Mouse (Mus musculus): ENCODE results near the gene Hbb-bt.
"Not testable (repeated sequence)": the region's sequence is repeated elsewhere in the genome, so short reads cannot be mapped to it uniquely, and the experiment has no call there.

Gene Hbb-bt

DNA sequence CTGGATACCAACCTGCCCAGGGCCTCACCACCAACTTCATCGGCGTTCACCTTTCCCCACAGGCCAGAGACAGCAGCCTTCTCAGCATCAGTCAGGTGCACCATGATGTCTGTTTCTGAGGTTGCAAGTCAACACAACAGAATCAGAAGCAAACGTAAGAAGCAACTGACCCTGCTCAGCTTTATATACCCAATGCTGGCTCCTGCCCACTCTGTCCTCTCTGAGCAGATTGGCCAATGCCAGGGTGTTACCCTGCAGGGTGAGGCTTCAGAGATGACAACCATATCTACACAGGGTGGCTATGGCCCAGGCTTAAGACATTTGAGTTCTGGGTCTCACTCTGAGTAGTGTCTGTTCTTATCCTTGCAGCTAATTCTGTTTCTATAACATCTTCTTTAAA is at the start of gene Hbb-bt:
TSS of gene Hbb-bt (minus strand) at position 231 of the 400 bp plus-strand sequence.
- DNase-seq (ENCODE audit: low spot score in 2 of 2), result no peak

DNA sequence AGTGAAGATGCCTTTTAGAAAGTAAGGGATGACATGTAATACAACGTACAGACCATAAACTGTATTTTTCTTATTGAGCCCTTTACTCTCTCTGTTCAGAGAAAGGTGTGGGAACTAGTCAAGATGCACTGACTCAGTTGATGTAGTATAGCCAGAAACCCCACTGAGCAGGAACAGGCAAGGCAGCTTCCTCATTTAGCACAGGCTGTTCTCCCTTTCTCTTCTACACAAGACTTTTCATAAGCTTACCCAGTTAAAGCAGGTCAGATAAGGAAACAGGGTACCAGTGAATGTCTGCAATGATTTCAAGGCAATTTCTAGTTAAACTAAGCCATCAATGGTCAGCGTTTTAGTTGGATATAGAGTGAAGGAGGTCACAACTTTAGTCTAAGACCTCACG is 47.7 kb upstream of the Hbb-bt start:
- no peak for DNase-seq (ENCODE audit: low spot score in 2 of 2)

DNA sequence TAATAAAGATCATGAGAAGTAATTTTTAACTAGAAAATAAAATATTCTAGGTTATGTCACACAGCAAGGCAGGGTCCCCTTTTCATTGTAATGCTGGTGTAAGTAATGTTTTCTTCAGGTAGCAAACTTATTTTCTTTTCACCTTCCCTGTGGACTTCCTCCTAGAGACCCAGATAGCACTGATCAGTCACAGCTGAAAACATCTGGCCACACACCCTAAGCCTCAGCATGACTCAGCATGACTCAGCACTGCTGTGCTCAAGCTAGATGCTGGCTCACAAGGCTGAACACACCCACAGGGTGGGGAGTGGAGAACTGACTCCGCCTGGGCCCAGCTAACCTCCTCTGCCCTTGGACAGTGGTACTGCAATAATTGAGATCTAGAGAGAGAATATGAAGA is 47.1 kb upstream of the Hbb-bt start:
- DNase-seq (ENCODE audit: low spot score in 2 of 2), result no peak

DNA sequence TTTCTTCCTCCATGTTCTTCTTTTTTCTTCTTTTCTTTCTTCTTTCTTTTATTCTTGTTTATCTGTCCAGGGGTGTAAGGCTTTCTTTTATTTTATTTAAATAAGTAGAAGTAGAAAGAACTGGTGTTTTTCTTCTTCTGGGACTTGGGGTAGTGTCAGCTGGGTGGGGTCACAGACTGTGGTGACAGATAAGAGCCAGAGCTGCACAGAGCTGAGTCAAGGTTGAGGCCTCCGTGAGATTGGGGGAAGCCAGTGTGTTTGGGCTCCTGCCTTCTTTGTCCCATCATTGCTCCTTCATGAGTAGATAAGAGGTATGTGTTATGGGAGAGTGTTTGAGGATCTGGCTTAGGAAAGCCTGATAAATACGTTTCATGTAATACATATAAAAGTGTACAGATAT is 45.3 kb upstream of the Hbb-bt start:
- no peak for DNase-seq (ENCODE audit: low spot score in 2 of 2)

DNA sequence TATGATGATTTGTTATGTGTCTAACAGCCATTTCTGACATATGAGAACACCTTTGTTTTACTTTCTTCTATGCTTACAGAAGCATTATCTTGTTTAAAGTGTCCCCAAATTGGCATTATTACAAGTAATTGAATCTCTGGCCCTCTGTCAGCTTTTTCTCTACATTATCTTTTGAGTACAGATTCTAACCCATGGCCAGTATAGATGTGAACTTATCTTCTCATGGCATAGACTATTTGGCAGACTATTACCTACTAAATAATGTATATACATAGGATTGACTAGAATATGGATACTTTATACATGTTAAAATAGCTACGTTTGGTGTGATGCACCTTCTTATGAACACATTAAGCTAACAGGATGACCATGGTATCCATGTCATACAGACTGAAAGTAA is 40.9 kb upstream of the Hbb-bt start:
- no peak for DNase-seq (ENCODE audit: low spot score in 2 of 2)

DNA sequence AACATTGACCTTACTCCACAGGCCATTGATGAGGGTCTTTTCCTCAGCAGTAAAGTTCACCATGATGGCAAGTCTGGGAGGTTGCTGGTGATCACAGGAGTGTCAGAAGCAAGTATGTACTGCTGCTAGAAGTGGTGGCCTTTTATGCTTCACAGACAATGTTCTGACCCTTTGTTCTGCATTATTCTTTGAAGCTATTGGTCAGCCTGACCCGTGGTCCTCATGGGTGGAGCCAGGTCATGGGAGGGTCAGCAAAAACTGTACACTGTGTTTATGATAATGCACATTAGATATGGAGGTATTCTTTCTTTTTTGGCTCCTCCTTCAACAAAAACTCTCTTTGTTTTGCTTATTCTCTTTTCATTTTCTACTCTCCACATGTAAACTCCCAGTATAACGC is 39.3 kb upstream of the Hbb-bt start, which contains the start of gene Hbb-y:
TSS of gene Hbb-y (minus strand) at position 127 of the 400 bp plus-strand sequence.
- DNase-seq (ENCODE audit: low spot score in 2 of 2), result no peak

DNA sequence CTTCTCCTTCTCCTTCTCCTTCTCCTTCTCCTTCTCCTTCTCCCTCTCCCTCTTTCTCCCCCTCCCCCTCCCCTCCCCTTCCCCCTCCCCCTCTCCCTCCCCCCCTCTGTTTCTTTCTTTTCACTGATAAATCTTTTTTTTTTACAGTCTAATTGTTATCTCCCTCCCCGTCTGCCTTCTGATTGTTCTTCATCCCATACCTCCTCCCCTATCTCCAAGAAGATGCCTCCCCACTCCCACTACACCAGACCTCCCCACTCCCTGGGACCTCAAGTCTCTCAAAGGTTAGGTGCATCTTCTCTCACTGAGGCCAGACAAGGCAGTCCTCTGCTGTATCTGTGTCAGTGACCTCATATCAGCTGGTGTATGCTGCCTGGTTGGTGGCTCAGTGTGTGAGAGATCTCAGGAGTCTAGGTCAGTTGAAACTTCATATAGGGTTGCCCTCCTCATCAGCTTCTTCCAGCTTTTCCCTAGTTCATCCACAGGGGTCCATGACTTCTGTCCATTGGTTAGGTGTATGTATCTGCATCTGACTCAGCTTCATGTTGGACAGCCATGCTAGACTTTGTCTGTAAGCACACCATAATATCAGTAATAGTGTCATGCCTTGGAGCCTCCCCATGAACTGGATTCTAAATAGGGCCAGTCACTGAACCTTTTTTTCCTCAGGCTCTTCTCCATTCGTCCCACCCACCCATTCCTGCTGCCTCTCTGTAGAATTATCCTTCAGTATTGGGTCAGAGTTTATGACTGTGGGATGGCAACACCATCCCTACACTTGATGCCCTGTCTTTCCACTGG is 30.9 kb upstream of the Hbb-bt start:
- no peak for DNase-seq (ENCODE audit: low spot score in 2 of 2)

DNA sequence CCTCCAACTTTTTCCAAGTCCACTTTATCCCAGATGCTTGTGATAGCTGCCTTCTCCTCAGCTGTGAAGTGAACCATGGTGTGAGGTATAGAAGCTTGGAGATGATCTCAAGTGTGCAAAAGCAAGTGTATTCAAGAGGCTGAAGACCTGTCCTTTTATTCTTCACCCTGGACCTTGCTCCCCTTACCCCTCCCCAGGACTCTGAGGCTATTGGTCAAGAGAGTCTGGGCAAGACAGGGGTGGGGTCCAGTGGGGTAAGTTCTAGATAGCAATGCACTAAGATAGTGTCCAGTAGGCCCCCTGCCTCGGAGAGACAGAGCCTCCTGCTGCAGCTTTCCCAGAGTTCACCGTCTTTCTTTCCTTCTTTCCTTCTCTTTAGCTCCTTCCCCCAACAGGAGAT is 29.2 kb upstream of the Hbb-bt start, which contains the start of gene Hbb-bh1:
TSS of gene Hbb-bh1 (minus strand) at position 131 of the 400 bp plus-strand sequence.
- no peak for DNase-seq (ENCODE audit: low spot score in 2 of 2)

DNA sequence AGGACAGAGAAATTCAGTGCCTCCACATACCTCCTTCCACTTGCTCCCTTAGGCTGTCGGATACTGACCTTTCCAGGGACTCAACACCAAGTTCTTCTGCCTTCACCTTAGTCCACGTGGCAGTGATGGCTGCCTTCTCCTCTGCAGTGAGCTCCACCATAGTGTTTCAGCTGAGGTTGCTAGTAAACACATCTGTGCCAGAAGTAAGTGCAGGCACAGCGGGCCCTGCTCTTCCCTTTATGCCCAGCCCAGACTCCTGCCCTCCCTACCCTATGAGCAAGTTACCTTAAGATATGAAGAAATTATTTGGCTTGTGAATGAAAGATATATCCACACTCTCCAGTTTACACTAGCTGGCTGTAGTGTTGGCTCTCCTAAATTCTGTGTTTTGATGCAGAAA is 26.5 kb upstream of the Hbb-bt start, which contains the start of gene Hbb-bh2:
TSS of gene Hbb-bh2 (minus strand) at position 253 of the 400 bp plus-strand sequence.
- no peak for DNase-seq (ENCODE audit: low spot score in 2 of 2)

DNA sequence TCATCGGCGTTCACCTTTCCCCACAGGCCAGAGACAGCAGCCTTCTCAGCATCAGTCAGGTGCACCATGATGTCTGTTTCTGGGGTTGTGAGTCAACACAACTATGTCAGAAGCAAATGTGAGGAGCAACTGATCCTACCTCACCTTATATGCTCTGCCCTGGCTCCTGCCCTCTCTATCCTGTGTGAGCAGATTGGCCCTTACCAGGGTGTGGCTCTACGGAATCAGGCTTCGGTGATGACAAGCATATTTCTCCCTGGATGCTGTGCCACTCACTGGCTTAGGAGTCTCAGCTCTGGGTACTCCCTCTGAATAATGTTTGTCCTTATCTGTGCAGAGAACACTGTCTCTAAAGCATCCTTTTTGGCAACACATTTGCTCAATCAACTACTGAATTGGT is 14.0 kb upstream of the Hbb-bt start, which contains the start of gene Hbb-bs:
TSS of gene Hbb-bs (minus strand) at position 289 of the 400 bp plus-strand sequence.
- DNase-seq (ENCODE audit: low spot score in 2 of 2), result no peak

DNA sequence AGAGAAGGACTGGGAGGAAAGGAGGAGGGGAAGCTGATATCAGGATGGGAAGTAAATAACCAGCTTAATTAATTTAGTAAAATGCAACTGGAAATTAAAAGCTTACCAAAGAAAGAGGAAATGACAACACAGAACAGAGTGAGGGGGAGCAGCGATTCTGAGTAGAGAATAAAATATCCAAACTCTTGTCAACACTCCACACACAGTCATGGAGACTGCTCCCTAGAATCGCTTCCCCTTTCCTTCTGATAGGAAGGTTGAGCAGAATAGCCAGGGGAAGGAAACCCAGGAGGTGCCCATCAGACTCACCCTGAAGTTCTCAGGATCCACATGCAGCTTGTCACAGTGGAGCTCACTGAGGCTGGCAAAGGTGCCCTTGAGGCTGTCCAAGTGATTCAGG is 13.3 kb upstream of the Hbb-bt start:
- DNase-seq (ENCODE audit: low spot score in 2 of 2), result not testable (repeated sequence)

DNA sequence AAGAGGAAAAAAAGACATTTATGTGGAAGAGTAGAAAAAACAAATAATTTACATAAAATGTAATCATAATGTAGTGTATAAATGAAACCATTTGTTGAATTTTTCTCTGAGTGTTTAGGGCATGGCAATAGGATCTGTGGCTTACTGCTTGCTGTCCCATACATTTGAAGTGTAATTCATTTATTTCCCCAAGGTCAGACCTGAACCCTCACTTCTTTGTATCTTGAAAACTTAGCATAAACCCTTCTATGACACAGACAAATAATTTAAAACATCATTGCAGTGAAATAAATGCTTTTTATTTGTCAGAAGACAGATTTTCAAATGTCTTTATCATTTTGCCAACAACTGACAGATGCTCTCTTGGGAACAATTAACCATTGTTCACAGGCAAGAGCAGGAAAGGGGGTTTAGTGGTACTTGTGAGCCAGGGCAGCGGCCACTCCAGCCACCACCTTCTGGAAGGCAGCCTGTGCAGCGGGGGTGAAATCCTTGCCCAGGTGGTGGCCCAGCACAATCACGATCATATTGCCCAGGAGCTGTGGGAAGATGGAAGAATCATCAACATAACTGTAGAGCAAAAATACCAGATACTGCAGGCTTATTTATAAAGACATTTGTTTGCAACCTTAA is 12.6 kb upstream of the Hbb-bt start:
- no peak for DNase-seq (ENCODE audit: low spot score in 2 of 2)

DNA sequence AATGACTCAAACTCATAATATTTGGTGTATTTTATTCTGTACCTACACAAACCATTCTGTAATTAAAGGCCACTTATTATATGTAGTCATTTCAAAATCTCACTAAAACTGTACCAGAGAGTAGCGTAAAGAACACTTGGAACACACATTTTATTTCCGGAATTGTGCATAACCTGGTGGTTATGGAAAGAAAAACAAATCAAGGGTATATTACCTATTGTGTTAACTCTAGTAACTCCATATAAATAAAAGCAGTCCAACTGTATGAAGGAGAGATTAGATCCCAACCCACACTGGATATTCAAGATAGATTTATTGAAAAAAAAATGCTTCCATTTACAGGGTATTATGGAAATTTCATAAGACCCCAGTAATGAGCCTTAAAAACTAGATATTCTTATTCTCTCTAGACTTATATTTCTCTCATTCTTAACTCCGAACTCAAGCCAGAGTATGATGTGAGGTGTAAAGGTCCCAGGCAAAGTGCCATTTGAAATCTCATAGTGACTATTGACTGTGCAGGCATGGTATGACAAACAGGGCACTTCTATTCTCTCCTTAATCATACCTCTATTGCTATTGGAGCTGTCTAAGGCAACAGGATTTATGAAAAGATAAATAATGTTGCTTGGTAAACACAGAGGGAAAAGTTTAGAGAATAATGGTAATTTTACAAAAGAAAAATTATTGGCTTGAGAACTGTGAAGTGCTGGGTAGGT is 11.9 kb upstream of the Hbb-bt start:
- DNase-seq (ENCODE audit: low spot score in 2 of 2), result no peak

DNA sequence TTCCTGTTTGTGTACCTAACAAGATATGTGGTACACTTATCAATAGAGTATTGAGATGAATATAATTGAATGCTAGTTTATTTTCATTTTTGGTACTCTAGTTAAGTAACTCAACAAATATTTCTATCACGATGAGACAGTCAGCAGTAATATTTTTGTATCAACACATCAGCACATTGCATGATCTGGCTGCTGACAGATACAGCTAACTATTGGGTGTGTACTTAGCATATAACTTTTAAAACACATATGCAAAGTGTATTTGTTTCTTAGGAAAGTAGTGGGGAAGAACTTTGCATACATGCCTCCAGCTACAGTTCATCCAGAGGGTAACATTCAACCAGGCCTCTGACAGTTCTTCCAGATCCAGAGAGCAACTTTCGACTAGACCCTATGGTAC is 10.8 kb upstream of the Hbb-bt start:
- DNase-seq (ENCODE audit: low spot score in 2 of 2), result no peak

DNA sequence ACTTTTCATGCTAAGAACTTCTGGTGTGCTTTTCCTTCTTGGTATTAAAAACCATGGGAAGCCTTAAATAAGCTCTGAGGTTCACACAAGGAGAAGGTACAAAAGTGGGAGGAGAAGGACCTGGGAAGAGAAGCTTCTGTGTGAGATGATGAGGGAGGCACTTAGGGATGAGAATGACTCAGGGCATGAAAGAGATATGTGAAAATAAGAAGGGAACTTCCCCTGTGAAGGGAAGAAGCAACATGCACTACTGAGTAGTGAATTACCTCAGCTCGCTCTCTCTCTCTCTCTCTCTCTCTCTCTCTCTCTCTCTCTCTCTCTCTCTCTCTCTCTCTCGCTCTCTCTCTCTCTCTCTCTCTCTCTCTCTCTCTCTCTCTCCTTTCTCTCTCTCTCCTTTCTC is 1.3 kb upstream of the Hbb-bt start:
- not testable (repeated sequence) for DNase-seq (ENCODE audit: low spot score in 2 of 2)

DNA sequence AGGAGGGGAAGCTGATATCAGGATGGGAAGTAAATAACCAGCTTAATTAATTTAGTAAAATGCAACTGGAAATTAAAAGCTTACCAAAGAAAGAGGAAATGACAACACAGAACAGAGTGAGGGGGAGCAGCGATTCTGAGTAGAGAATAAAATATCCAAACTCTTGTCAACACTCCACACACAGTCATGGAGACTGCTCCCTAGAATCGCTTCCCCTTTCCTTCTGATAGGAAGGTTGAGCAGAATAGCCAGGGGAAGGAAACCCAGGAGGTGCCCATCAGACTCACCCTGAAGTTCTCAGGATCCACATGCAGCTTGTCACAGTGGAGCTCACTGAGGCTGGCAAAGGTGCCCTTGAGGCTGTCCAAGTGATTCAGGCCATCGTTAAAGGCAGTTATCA is 644 bp downstream of the Hbb-bt start:
- not testable (repeated sequence) for DNase-seq (ENCODE audit: low spot score in 2 of 2)

DNA sequence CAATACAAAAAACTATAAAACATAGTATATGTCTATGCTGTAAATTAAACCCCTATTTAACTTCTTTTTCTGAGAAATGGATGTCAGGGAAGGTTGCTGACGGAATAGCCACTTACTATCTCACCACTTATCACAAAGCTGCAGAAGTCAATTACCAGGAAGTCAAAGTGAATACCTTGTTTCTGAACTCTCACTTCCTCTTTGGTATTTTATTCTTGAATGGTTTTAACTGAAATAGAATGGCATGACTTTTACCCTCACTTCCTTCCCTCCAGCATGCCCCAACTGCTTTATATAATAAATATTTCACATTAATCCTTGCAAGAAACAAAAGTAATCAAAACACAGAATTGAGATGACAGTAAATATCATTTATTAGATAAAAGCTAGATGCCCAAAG is 1.6 kb downstream of the Hbb-bt start:
- no peak for DNase-seq (ENCODE audit: low spot score in 2 of 2)

DNA sequence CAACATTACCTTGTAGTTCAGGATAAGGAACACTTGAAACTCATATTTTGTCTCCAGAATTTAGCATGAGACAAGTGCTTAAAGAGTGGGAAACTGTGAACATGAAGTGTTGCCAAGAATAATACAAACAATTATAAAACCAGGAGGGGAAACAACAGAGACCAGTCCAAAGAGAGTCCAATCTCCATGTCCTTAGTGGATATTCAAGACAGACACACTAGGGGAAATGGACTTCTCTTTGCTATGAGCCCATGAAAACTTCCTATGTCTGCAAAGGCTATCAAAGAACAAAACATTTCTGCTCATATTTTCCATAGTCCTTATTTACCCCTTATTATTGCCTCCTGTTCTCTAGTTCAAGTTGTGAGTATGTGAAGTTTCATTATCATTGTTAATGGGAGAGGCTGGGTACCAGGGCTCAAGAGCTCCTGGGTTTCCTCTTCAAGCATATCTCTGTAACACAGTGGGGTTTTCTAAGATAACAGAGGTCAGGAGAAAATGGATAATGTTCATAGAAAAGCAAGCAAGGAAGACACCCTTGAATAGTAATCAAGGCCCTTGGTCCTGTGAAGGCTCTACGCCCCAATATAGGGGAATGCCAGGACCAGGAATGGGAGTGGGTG is 2.5 kb downstream of the Hbb-bt start:
- no peak for DNase-seq (ENCODE audit: low spot score in 2 of 2)

DNA sequence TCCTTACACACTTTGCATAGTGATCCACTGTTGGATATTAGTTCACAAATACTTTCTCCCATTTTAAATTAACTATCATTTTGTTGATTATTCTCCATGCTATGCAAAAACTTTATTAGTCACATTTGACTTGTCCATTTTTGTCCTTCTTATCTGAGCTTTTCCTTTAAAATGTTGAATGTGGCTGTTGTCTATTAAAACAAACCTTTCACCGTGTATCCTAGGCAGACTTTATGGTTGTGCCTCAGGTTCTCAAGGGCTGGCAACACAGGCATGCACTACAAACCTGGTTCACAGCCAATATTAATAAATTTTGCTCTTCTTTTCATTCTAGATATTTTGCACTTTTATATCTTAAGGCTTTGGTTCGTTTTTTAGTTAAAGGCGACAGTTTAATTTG is 3.0 kb downstream of the Hbb-bt start:
- no peak for DNase-seq (ENCODE audit: low spot score in 2 of 2)

DNA sequence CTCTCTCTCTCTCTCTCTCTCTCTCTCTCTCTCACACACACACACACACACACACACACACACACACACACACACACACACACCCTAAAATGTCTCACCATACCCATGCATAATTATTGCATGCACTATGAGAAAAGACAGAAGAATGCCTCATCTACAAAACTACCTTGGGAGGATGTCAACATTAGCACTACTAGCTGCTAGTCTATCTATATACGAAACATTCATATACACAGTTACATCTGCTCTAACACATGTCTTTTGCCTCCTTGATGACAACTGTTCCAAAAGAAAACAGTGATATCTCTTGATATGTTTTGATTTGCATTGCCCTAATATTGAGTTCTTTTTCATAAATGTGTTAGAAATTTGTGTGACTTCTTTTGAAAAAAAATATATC is 3.5 kb downstream of the Hbb-bt start:
- no peak for DNase-seq (ENCODE audit: low spot score in 2 of 2)

DNA sequence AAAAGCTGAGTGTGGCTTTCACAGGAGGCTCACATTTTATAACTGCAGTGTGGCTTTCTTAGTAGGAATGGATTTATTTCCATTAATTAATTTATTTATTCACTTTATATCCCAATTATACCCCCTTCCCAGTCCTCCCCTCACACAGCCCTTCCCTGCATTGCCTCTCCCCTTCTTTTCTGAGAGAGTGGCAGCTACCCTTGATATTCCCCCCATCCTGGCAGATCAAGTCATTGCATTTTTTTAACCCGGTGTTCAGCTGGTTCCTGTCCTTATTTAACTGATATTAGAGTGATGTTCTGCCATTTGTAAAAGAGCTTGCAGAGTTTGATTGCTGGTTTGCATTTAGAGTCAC is 4.0 kb downstream of the Hbb-bt start:
- no peak for DNase-seq (ENCODE audit: low spot score in 2 of 2)
